Mouse (Mus musculus): ENCODE results near the gene Scin.

- TF ChIP-seq CTCF (IDR thresholded peaks at IDR 0.05; ENCODE audit: borderline replicate concordance, insufficient read depth, low read depth, low read length) (no peak), POLR2A (IDR thresholded peaks at IDR 0.05; ENCODE audit: borderline replicate concordance, insufficient read depth, low read length) (no peak)
Observed at GRCm38 (mm10) chr12:40096453-40096852, 37.6 kb downstream of the Scin start.

Data from cerebellum, adult 2 months (tissue).